Mouse (Mus musculus): ENCODE measurements around the gene Polr2j.

The Polr2j gene

GRCm38 (mm10) chr5:136115891-136116783 is at the start of gene Polr2j:
Gene Polr2j (plus strand): TSS chr5:136116631.
- DNase-seq (ENCODE audit: extremely low spot score) = peak; percentile 99

GRCm38 (mm10) chr5:136069411-136069810 is 47.0 kb upstream of the Polr2j start:
- no peak for DNase-seq (ENCODE audit: extremely low spot score)

- no peak for DNase-seq (ENCODE audit: extremely low spot score)
Observed at GRCm38 (mm10) chr5:136073051-136073450, 43.4 kb upstream of the Polr2j start.

- DNase-seq (ENCODE audit: extremely low spot score) = no peak
Observed at GRCm38 (mm10) chr5:136073526-136073925, 42.9 kb upstream of the Polr2j start.

GRCm38 (mm10) chr5:136075076-136075475 is 41.4 kb upstream of the Polr2j start:
- DNase-seq (ENCODE audit: extremely low spot score) = no peak

- no peak for DNase-seq (ENCODE audit: extremely low spot score)
Observed at GRCm38 (mm10) chr5:136076284-136076683, 40.1 kb upstream of the Polr2j start.

GRCm38 (mm10) chr5:136077001-136077550 is 39.4 kb upstream of the Polr2j start:
- DNase-seq (ENCODE audit: extremely low spot score) = no peak

GRCm38 (mm10) chr5:136078136-136078535 is 38.3 kb upstream of the Polr2j start:
- no peak for DNase-seq (ENCODE audit: extremely low spot score)

- DNase-seq (ENCODE audit: extremely low spot score) = no peak
Observed at GRCm38 (mm10) chr5:136082345-136082744, 34.1 kb upstream of the Polr2j start.

- DNase-seq (ENCODE audit: extremely low spot score) = peak; percentile 92
Observed at GRCm38 (mm10) chr5:136083669-136084107, 32.7 kb upstream of the Polr2j start, which contains the start of gene Rasa4. Gene Rasa4 (plus strand): TSS chr5:136083916.

- DNase-seq (ENCODE audit: extremely low spot score) = no peak
Observed at GRCm38 (mm10) chr5:136084144-136084881, 32.1 kb upstream of the Polr2j start.

- peak; percentile 38 for DNase-seq (ENCODE audit: extremely low spot score)
Observed at GRCm38 (mm10) chr5:136084891-136085651, 31.4 kb upstream of the Polr2j start.

- no peak for DNase-seq (ENCODE audit: extremely low spot score)
Observed at GRCm38 (mm10) chr5:136086290-136086689, 30.1 kb upstream of the Polr2j start.

GRCm38 (mm10) chr5:136088821-136089575 is 27.4 kb upstream of the Polr2j start:
- no peak for DNase-seq (ENCODE audit: extremely low spot score)

GRCm38 (mm10) chr5:136091927-136092326 is 24.5 kb upstream of the Polr2j start:
- no peak for DNase-seq (ENCODE audit: extremely low spot score)

- no peak for DNase-seq (ENCODE audit: extremely low spot score)
Observed at GRCm38 (mm10) chr5:136094249-136095010, 22.0 kb upstream of the Polr2j start.

- DNase-seq (ENCODE audit: extremely low spot score) = no peak
Observed at GRCm38 (mm10) chr5:136095089-136095488, 21.3 kb upstream of the Polr2j start.

GRCm38 (mm10) chr5:136098536-136098935 is 17.9 kb upstream of the Polr2j start:
- no peak for DNase-seq (ENCODE audit: extremely low spot score)

- DNase-seq (ENCODE audit: extremely low spot score) = peak; percentile 72
Observed at GRCm38 (mm10) chr5:136102099-136102820, 14.2 kb upstream of the Polr2j start.

All from embryo, embryonic 9.5 days (tissue).